Mouse (Mus musculus): ENCODE data around the gene Snhg11. TPM values are rescaled to one million over a fixed set of nuclear protein-coding genes. Genes with fewer than 3 reads are reported as not detected.
A peak's percentile ranks its signal among the peaks of the same experiment; 100 is the strongest.

The Snhg11 gene
- polyA plus RNA-seq (2015; fragmentation: Nextera tagmentation; extraction: Ambion mirVana), result 809 and 814 TPM in 2 replicates

- 1% methylated on average over 36 of the region's 36 CpGs for WGBS
- H3K27me3 ChIP-seq (replicated peaks; ENCODE audit: control insufficient read depth, insufficient read depth, low read length), result no peaks in the 10 kb centered on the region
- peak within 1 kb of the TSS; percentile 80 for H3K9ac ChIP-seq (ENCODE audit: low read depth, low read length)
- H3K4me1 ChIP-seq (ENCODE audit: control insufficient read depth, insufficient read depth, low read depth, low read length), result peaks cover 18% of the 10 kb centered on the region
- H3K4me3 ChIP-seq (ENCODE audit: low read length), result peak within 1 kb of the TSS; percentile 63
- peak within 1 kb of the TSS; percentile 91 for H3K27ac ChIP-seq (ENCODE audit: low read depth, low read length)
- ATAC-seq, result peak; percentile 89
- peaks cover 3% of the 10 kb centered on the region for H3K36me3 ChIP-seq (ENCODE audit: control insufficient read depth, insufficient read depth, low read length)
- peak within 1 kb of the TSS; percentile 55 for H3K4me2 ChIP-seq (ENCODE audit: low read length)
- H3K9me3 ChIP-seq (ENCODE audit: control insufficient read depth, low read length), result no peaks in the 10 kb centered on the region
Measured at GRCm38 (mm10) chr2:158375443-158376122, at the start of gene Snhg11. Snhg11 (plus strand) TSS chr2:158375638.

DNA sequence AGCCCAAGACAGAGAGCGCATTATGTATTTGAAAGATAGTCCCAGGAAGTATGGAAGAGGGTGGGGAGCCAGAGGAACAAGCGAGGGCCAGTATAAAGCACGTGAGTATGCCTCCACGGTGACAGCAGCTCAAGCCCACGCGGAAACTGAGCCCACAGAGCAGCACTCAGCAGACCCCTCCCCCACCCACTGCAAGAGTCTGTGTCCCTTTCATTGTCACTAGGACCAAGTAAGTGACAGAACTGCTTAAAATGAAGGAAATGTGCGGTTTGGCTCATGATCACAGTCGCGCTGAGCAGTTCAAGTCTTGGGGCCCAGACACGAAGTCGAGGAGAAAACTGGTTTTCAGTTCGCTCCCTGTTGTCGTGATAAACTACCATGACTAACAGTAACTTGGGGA lies 41.1 kb upstream of the Snhg11 start:
- H3K4me1 ChIP-seq (ENCODE audit: control insufficient read depth, insufficient read depth, low read depth, low read length), result peaks cover 2% of the 10 kb centered on the region; the same call in 1 of the 2 replicates
- no peaks in the 10 kb centered on the region for H3K27me3 ChIP-seq (replicated peaks; ENCODE audit: control insufficient read depth, insufficient read depth, low read length)
- no peak overlapping the region for H3K4me2 ChIP-seq (ENCODE audit: low read length)
- no peak for ATAC-seq
- no peak overlapping the region for H3K9ac ChIP-seq (ENCODE audit: low read depth, low read length)
- H3K9me3 ChIP-seq (ENCODE audit: control insufficient read depth, low read length), result no peaks in the 10 kb centered on the region
- H3K4me3 ChIP-seq (ENCODE audit: low read length), result no peak overlapping the region
- H3K27ac ChIP-seq (ENCODE audit: low read depth, low read length), result no peak overlapping the region
- no peaks in the 10 kb centered on the region for H3K36me3 ChIP-seq (ENCODE audit: control insufficient read depth, insufficient read depth, low read length)
- 85% methylated on average over 13 of the region's 13 CpGs for WGBS

DNA sequence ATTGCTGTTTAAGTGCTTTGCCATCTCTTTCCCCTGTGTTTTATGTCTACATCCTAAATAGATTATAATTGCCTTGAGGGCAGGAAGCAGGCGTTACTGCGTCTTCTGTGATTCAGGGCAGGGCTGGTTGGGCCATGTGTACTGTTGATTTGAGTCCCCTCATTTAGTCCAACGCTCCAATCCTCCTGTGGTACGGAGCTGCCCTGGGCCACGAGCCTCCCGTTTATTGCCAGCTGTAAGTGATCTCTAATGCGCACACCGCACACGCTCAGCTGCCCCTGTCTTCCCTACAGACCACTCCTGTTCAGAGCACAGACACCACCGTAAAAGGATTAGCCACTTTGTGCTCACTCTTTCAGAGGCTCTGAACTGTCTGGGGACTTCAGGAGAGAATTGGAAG lies 37.7 kb upstream of the Snhg11 start:
- peaks cover 5% of the 10 kb centered on the region; the same call in 1 of the 2 replicates for H3K4me1 ChIP-seq (ENCODE audit: control insufficient read depth, insufficient read depth, low read depth, low read length)
- ATAC-seq, result no peak
- 56% methylated on average over 10 of the region's 10 CpGs for WGBS
- no peaks in the 10 kb centered on the region for H3K27me3 ChIP-seq (replicated peaks; ENCODE audit: control insufficient read depth, insufficient read depth, low read length)
- H3K9me3 ChIP-seq (ENCODE audit: control insufficient read depth, low read length), result no peaks in the 10 kb centered on the region
- no peaks in the 10 kb centered on the region for H3K36me3 ChIP-seq (ENCODE audit: control insufficient read depth, insufficient read depth, low read length)
- no peak overlapping the region for H3K4me2 ChIP-seq (ENCODE audit: low read length)
- H3K27ac ChIP-seq (ENCODE audit: low read depth, low read length), result no peak overlapping the region
- H3K9ac ChIP-seq (ENCODE audit: low read depth, low read length), result no peak overlapping the region
- no peak overlapping the region for H3K4me3 ChIP-seq (ENCODE audit: low read length)

GRCm38 (mm10) chr2:158339948-158340564 lies 35.4 kb upstream of the Snhg11 start:
- no peak overlapping the region for H3K27ac ChIP-seq (ENCODE audit: low read depth, low read length)
- no peaks in the 10 kb centered on the region for H3K27me3 ChIP-seq (replicated peaks; ENCODE audit: control insufficient read depth, insufficient read depth, low read length)
- no peak overlapping the region for H3K4me2 ChIP-seq (ENCODE audit: low read length)
- H3K4me1 ChIP-seq (ENCODE audit: control insufficient read depth, insufficient read depth, low read depth, low read length), result peaks cover 5% of the 10 kb centered on the region; the same call in 1 of the 2 replicates
- H3K4me3 ChIP-seq (ENCODE audit: low read length), result no peak overlapping the region
- 20% methylated on average over 11 of the region's 11 CpGs for WGBS
- no peak for ATAC-seq
- H3K9ac ChIP-seq (ENCODE audit: low read depth, low read length), result no peak overlapping the region
- no peaks in the 10 kb centered on the region for H3K36me3 ChIP-seq (ENCODE audit: control insufficient read depth, insufficient read depth, low read length)
- no peaks in the 10 kb centered on the region for H3K9me3 ChIP-seq (ENCODE audit: control insufficient read depth, low read length)

DNA sequence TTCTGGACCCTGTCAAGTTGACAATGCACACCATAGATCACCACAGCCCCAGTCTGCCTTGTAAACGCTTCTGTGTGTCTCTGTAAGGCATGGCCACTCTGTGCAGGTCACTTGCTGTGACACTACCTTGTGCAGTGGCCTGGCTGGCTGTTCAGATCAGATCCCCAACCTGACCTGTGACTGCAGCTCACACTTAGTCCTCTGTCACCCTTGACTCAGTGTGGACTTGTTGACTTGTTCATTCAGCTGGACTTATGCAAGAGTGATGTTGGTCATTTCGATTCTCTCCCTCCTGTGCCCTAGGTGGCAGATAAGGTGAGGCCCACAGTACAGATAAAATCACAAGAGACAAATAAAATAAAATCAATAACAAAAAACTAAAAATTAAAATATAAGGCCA lies 34.1 kb upstream of the Snhg11 start:
- Histone ChIP-seq H3K27me3 (replicated peaks; ENCODE audit: control insufficient read depth, insufficient read depth, low read length) (no peaks in the 10 kb centered on the region), H3K9ac (ENCODE audit: low read depth, low read length) (no peak overlapping the region), H3K9me3 (ENCODE audit: control insufficient read depth, low read length) (no peaks in the 10 kb centered on the region), H3K4me3 (ENCODE audit: low read length) (no peak overlapping the region), H3K36me3 (ENCODE audit: control insufficient read depth, insufficient read depth, low read length) (no peaks in the 10 kb centered on the region), H3K4me2 (ENCODE audit: low read length) (no peak overlapping the region), H3K27ac (ENCODE audit: low read depth, low read length) (no peak overlapping the region), H3K4me1 (ENCODE audit: control insufficient read depth, insufficient read depth, low read depth, low read length) (peaks cover 3% of the 10 kb centered on the region; the same call in 1 of the 2 replicates)
- 70% methylated on average over 2 of the region's 2 CpGs for WGBS
- no peak for ATAC-seq

DNA sequence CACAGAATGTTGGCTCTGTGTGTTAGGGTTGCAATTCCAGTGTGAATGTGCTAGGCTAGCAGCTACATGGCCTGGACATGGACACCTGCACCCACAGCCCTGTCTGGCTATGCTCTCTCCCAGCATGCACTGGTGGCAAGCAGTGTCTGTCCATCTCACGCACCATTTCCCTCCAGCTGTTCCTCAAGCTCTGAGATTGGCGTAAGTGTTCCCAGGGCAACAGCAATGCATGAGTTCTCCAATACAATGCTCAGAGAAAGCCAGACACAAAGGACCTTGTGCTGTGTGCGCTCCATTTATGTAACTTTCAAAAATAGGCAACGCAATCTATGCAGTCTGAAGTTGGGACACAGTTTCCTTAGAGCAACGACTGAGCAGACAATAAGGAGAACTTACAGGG lies 31.9 kb upstream of the Snhg11 start:
- 24% methylated on average over 5 of the region's 5 CpGs for WGBS
- Histone ChIP-seq H3K4me1 (ENCODE audit: control insufficient read depth, insufficient read depth, low read depth, low read length) (peaks cover 3% of the 10 kb centered on the region; the same call in 1 of the 2 replicates), H3K27me3 (replicated peaks; ENCODE audit: control insufficient read depth, insufficient read depth, low read length) (no peaks in the 10 kb centered on the region), H3K9me3 (ENCODE audit: control insufficient read depth, low read length) (no peaks in the 10 kb centered on the region), H3K9ac (ENCODE audit: low read depth, low read length) (no peak overlapping the region), H3K27ac (ENCODE audit: low read depth, low read length) (no peak overlapping the region), H3K36me3 (ENCODE audit: control insufficient read depth, insufficient read depth, low read length) (no peaks in the 10 kb centered on the region), H3K4me2 (ENCODE audit: low read length) (no peak overlapping the region), H3K4me3 (ENCODE audit: low read length) (no peak overlapping the region)
- ATAC-seq, result peak; percentile 27; the same call in 1 of the 2 replicates

DNA sequence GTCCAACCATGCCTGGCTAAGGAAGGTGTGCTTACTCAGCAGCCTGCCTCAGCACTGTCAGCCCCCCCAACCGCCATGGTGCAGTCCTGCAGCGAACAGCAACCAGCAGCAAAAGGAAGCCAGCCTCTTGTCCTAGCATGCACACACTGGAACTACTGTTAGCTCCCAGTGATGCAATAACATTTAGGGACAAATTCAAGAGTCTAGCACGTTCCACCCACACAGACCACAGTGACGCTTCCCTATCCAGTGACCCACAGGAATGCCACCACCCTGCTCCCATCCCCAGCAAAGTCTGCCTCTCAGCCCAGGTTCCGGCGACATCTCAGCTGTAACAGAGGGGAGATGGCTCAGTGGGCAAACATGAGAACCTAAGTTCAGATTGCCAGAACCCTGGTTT lies 29.0 kb upstream of the Snhg11 start:
- no peak for ATAC-seq
- no peak overlapping the region for H3K4me3 ChIP-seq (ENCODE audit: low read length)
- no peak overlapping the region for H3K9ac ChIP-seq (ENCODE audit: low read depth, low read length)
- WGBS, result 79% methylated on average over 6 of the region's 6 CpGs
- H3K4me1 ChIP-seq (ENCODE audit: control insufficient read depth, insufficient read depth, low read depth, low read length), result no peaks in the 10 kb centered on the region
- H3K9me3 ChIP-seq (ENCODE audit: control insufficient read depth, low read length), result no peaks in the 10 kb centered on the region
- no peaks in the 10 kb centered on the region for H3K27me3 ChIP-seq (replicated peaks; ENCODE audit: control insufficient read depth, insufficient read depth, low read length)
- H3K36me3 ChIP-seq (ENCODE audit: control insufficient read depth, insufficient read depth, low read length), result no peaks in the 10 kb centered on the region
- no peak overlapping the region for H3K4me2 ChIP-seq (ENCODE audit: low read length)
- no peak overlapping the region for H3K27ac ChIP-seq (ENCODE audit: low read depth, low read length)

DNA sequence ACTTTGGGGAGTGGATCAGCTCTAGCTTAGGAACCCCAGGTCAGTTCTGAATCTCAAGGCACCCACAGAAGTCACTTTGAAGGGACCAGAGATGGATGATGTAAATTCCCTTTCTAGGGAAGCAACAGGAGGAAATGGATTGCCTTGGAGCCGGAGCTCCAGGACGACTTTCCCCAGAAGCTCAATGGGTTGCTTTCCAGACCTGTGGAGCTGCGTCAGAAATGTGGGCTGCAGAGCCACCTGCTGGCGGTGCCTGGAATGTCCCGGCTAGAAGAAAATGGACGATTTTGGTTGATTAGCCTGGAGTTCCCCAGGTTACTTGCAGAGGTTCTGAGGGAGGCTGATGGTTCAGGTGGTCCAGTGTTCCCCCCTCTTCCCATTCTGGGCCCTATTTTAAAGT lies 27.6 kb upstream of the Snhg11 start:
- ATAC-seq, result peak; percentile 60; the same call in 1 of the 2 replicates
- WGBS, result 2% methylated on average over 6 of the region's 6 CpGs
- Histone ChIP-seq H3K36me3 (ENCODE audit: control insufficient read depth, insufficient read depth, low read length) (no peaks in the 10 kb centered on the region), H3K4me1 (ENCODE audit: control insufficient read depth, insufficient read depth, low read depth, low read length) (no peaks in the 10 kb centered on the region), H3K9me3 (ENCODE audit: control insufficient read depth, low read length) (no peaks in the 10 kb centered on the region), H3K9ac (ENCODE audit: low read depth, low read length) (no peak overlapping the region), H3K27ac (ENCODE audit: low read depth, low read length) (no peak overlapping the region), H3K4me3 (ENCODE audit: low read length) (no peak overlapping the region), H3K27me3 (replicated peaks; ENCODE audit: control insufficient read depth, insufficient read depth, low read length) (no peaks in the 10 kb centered on the region), H3K4me2 (ENCODE audit: low read length) (no peak overlapping the region)

DNA sequence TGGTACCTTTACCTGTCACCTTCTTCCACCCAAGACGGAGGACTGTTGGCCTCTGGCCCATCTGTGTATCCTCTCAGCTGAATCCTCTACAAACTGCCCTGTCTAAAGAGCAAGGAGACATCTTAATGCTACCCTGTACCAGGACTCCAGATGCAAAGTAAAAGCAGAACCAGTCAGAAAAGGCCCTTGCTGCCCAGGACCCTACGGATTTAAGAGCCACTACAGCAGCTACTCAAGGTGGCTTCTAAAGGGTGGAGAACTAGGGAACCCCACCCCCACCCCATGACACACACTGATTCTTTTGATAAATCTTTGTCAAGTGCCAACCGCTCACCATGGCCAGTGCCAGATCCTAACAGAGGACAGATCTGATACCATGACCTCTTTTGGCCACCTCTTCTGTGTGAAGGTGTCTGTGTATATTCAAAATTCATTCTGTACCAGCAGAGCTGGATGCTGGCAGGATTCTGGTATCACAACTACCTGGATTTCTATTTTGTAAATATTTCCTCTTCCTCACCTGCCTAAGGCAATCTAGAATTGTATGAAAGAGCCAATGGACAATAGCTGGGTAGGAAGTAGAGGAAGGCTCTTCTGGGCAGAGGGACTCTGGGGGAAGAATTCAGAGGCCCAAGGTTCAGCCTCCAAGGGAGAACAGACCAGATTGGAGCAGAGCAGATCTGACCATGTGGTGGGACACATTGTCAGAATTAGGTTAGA lies 22.5 kb upstream of the Snhg11 start:
- Histone ChIP-seq H3K36me3 (ENCODE audit: control insufficient read depth, insufficient read depth, low read length) (peaks cover 28% of the 10 kb centered on the region), H3K4me3 (ENCODE audit: low read length) (no peak overlapping the region), H3K27ac (ENCODE audit: low read depth, low read length) (no peak overlapping the region), H3K9ac (ENCODE audit: low read depth, low read length) (no peak overlapping the region), H3K4me1 (ENCODE audit: control insufficient read depth, insufficient read depth, low read depth, low read length) (no peaks in the 10 kb centered on the region), H3K27me3 (replicated peaks; ENCODE audit: control insufficient read depth, insufficient read depth, low read length) (no peaks in the 10 kb centered on the region), H3K9me3 (ENCODE audit: control insufficient read depth, low read length) (no peaks in the 10 kb centered on the region), H3K4me2 (ENCODE audit: low read length) (no peak overlapping the region)
- 86% methylated on average over 3 of the region's 3 CpGs for whole genome bisulfite sequencing
- no peak for ATAC-seq

Measured in hindbrain, embryonic 16.5 days (tissue).